Mouse (Mus musculus): ENCODE results near the gene Caprin1. TPM values are rescaled to one million over a fixed set of nuclear protein-coding genes. Genes with fewer than 3 reads are reported as not detected.

Caprin1 gene
- polyA plus RNA-seq (2016; fragmentation: Nextera tagmentation; extraction: Ambion mirVana) = 293 and 312 TPM in 2 replicates

DNA sequence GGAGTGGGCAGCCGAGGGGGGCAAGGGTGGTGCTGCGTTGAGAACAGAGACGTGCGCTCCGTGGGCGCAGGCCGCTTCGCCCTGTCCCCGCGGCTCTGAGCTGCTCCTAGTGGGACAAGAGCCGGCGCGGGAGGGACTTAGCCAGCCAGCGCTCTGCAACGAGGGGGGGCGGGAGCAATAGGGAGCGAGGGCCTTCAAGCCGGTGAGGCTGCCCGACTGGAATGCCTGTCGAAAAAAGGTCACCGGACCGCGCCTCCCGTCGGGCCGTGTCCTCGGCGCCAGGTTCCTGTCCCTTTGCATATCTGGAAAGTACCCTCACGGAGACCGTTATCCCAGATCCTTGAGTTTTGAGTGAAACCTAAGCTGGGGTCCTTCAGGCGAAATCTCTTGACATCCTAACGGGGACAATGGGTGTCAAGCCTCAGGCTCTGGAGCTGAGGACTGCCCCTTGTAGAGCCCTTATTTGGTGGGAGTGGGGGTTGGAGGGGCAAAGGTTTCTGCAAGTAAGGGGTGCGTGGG, at the start of gene Caprin1:
Caprin1 (minus strand) TSS at position 159 of the 519 bp plus-strand sequence.
- 0% methylated on average over 32 of the region's 33 CpGs for WGBS
- Histone ChIP-seq H3K4me1 (replicated peaks) (peaks cover 20% of the 10 kb centered on the region), H3K4me2 (peak within 1 kb of the TSS; percentile 70), H3K9me3 (replicated peaks) (no peaks in the 10 kb centered on the region), H3K36me3 (peaks cover 14% of the 10 kb centered on the region), H3K27ac (ENCODE audit: poor library complexity, severe bottlenecking) (peak within 1 kb of the TSS; percentile 100), H3K27me3 (replicated peaks) (no peaks in the 10 kb centered on the region), H3K9ac (peak within 1 kb of the TSS; percentile 99), H3K4me3 (peak within 1 kb of the TSS; percentile 95)
- ATAC-seq (ENCODE audit: insufficient number of reproducible peaks, low FRiP score) = peak; percentile 95

DNA sequence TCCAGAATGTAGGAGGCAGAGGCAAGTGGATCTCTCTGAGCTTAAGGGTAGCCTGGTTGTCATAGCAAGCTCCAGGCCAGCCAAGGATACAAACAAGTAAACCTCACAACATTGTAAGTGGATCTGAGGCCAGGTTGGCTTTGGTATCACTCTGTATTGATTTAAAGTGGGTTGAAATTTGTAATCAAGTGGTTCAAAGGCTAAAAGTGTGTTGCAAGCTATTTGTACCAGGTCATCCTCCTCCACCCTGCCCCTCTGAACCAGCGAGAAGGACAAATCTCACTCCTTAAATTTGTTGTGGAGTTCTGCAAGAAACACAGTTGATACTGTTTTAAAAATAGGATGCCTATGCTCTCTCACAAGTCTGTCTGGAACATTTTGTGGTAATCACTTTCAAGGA, 49.4 kb upstream of the Caprin1 start:
- Histone ChIP-seq H3K9ac (no peak overlapping the region), H3K36me3 (no peaks in the 10 kb centered on the region), H3K27me3 (replicated peaks) (no peaks in the 10 kb centered on the region), H3K27ac (ENCODE audit: poor library complexity, severe bottlenecking) (no peak overlapping the region), H3K4me3 (no peak overlapping the region), H3K9me3 (replicated peaks) (no peaks in the 10 kb centered on the region), H3K4me2 (no peak overlapping the region), H3K4me1 (replicated peaks) (0 out of 2 replicates have a peak, but pooled peaks cover 4% of the 10 kb centered on the region)
- WGBS = 86% methylated on average over 1 of the region's 1 CpGs
- no peak for ATAC-seq (ENCODE audit: insufficient number of reproducible peaks, low FRiP score)

DNA sequence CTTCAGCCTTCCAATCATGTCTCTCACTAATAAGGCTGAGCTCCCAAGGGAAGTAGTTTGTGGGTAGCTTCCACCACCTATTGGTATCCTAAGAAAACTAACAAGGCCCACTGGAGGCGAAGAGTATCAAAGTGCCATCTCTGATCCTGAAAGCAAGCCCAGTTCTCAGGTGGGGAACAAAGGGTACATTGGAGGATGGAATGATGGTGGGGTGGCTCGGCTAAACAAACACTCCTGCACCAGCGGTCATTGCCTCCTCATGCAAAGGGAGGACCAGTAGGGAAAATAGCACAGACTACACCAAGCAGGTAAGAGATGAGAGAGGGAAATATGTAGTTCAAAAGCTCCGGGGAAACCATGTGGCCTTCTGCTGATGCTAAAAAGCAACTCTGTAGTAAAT, 48.8 kb upstream of the Caprin1 start:
- Histone ChIP-seq H3K9ac (no peak overlapping the region), H3K4me2 (no peak overlapping the region), H3K36me3 (no peaks in the 10 kb centered on the region), H3K27me3 (replicated peaks) (no peaks in the 10 kb centered on the region), H3K4me1 (replicated peaks) (0 out of 2 replicates have a peak, but pooled peaks cover 4% of the 10 kb centered on the region), H3K27ac (ENCODE audit: poor library complexity, severe bottlenecking) (no peak overlapping the region), H3K4me3 (no peak overlapping the region), H3K9me3 (replicated peaks) (no peaks in the 10 kb centered on the region)
- WGBS = 82% methylated on average over 4 of the region's 4 CpGs
- ATAC-seq (ENCODE audit: insufficient number of reproducible peaks, low FRiP score) = no peak

DNA sequence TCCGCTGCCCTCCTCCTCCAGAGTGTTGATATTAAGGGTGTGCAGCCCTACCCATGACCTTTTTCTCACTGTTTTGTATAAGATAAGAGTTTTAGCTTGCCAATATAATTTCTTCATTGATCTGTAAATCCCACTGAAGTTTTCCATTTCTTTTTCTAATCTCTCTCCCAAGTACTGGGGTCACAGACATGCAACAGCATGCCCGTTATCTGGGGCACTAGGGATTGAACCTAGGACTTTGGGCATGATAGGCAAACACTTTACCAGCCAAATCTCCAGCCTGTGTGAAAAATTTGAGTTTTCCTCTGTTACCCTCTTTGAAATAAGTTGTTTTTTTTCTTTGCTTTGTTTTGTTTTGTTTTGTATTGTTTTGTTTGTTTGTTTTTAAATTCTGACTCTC, 46.6 kb upstream of the Caprin1 start:
- H3K27me3 ChIP-seq (replicated peaks) = no peaks in the 10 kb centered on the region
- WGBS = 80% methylated on average over 2 of the region's 2 CpGs
- H3K9ac ChIP-seq = no peak overlapping the region

DNA sequence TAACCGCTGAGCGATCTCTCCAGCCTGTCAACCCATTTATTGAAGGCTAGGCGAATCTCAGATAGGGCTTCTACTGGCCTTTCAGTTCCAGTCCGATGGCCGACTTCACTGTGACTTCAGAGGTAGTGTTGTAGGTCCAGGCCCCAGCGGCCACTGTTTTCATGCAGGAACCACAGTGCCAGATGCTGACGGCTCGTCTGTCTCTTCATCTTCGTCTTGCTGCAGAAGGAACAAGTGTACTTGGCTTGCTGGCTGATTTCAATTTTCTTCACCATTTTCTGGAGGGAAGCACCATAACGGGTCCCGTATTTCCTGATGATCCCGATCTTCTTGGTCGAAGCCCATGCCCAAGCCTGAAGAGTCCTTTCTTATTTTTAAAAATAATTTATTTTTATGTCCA, 45.9 kb upstream of the Caprin1 start:
- no peak overlapping the region for H3K4me2 ChIP-seq
- H3K4me1 ChIP-seq (replicated peaks) = no peaks in the 10 kb centered on the region
- H3K9ac ChIP-seq = no peak overlapping the region
- no peaks in the 10 kb centered on the region for H3K9me3 ChIP-seq (replicated peaks)
- H3K4me3 ChIP-seq = no peak overlapping the region
- H3K27ac ChIP-seq (ENCODE audit: poor library complexity, severe bottlenecking) = no peak overlapping the region
- no peaks in the 10 kb centered on the region for H3K36me3 ChIP-seq
- WGBS = 91% methylated on average over 13 of the region's 13 CpGs
- no peaks in the 10 kb centered on the region for H3K27me3 ChIP-seq (replicated peaks)
- ATAC-seq (ENCODE audit: insufficient number of reproducible peaks, low FRiP score) = no peak

More for the DNA sequence above, 46.6 kb upstream of the Caprin1 start:
- H3K4me2 ChIP-seq = no peak overlapping the region
- H3K4me1 ChIP-seq (replicated peaks) = no peaks in the 10 kb centered on the region
- no peak overlapping the region for H3K27ac ChIP-seq (ENCODE audit: poor library complexity, severe bottlenecking)
- H3K4me3 ChIP-seq = no peak overlapping the region
- no peaks in the 10 kb centered on the region for H3K36me3 ChIP-seq
- no peaks in the 10 kb centered on the region for H3K9me3 ChIP-seq (replicated peaks)
- ATAC-seq (ENCODE audit: insufficient number of reproducible peaks, low FRiP score) = no peak

DNA sequence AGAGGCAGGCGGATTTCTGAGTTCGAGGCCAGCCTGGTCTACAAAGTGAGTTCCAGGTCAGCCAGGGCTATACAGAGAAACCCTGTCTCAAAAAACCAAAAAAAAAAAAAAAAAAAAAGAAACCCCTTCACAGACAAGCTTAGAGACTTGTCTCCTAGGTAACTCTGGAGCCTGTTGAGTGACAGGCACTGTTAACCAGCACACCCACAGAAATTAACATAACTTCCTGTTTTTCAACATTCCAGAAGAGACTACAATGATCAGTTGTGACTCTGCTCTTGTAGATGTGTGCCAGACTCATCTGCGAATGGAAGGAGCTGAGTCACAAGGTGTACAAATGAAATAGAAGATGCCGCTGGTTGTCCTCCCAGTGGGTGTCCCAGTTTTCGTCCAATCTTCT, 44.9 kb upstream of the Caprin1 start:
- H3K4me1 ChIP-seq (replicated peaks) = no peaks in the 10 kb centered on the region
- H3K36me3 ChIP-seq = no peaks in the 10 kb centered on the region
- H3K4me2 ChIP-seq = no peak overlapping the region
- H3K9me3 ChIP-seq (replicated peaks) = no peaks in the 10 kb centered on the region
- 82% methylated on average over 5 of the region's 5 CpGs for WGBS
- no peak for ATAC-seq (ENCODE audit: insufficient number of reproducible peaks, low FRiP score)
- no peak overlapping the region for H3K4me3 ChIP-seq
- H3K9ac ChIP-seq = no peak overlapping the region
- H3K27me3 ChIP-seq (replicated peaks) = no peaks in the 10 kb centered on the region
- H3K27ac ChIP-seq (ENCODE audit: poor library complexity, severe bottlenecking) = no peak overlapping the region

DNA sequence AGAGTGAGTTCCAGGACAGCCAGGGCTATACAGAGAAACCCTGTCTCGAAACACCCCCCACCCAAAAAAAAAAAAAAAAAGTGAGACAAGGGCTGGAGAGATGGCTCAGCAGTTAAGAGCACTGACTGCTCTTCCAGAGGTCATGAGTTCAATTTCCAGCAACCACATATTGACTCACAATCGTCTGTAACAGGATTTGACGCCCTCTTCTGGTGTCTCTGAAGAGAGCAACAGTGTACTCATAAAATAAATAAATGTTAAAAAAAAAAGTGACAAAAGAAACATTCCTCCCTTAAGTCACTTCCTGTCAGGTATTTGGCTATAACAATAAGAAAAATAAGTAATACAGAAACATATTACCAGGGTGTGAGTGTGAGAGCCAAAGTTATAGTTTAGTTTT, 41.0 kb upstream of the Caprin1 start:
- Histone ChIP-seq H3K4me3 (no peak overlapping the region), H3K27me3 (replicated peaks) (no peaks in the 10 kb centered on the region), H3K27ac (ENCODE audit: poor library complexity, severe bottlenecking) (no peak overlapping the region), H3K9me3 (replicated peaks) (no peaks in the 10 kb centered on the region), H3K36me3 (no peaks in the 10 kb centered on the region), H3K4me2 (no peak overlapping the region), H3K4me1 (replicated peaks) (0 out of 2 replicates have a peak, but pooled peaks cover 3% of the 10 kb centered on the region), H3K9ac (no peak overlapping the region)
- no peak for ATAC-seq (ENCODE audit: insufficient number of reproducible peaks, low FRiP score)
- 74% methylated on average over 3 of the region's 3 CpGs for WGBS

DNA sequence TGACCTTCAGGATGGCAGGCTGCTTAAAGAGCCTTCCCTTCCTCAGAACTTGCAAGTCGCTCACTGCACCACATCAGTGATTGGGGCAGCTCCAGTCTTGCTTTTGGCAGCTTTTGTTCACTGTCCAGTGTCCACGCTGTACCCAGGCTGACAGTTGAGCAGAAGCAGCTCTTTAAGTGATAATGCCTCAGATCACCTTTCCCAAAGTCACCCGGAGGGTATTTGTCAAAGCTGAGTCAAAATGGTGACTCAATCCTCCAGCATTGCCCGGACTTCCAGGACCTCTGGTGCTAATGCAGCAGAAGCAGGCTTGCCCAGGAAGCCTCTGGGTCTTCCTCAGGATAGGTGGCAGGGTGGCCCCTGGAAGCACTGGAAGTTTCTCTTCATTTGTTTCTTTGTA, 39.7 kb upstream of the Caprin1 start:
- no peak overlapping the region for H3K9ac ChIP-seq

DNA sequence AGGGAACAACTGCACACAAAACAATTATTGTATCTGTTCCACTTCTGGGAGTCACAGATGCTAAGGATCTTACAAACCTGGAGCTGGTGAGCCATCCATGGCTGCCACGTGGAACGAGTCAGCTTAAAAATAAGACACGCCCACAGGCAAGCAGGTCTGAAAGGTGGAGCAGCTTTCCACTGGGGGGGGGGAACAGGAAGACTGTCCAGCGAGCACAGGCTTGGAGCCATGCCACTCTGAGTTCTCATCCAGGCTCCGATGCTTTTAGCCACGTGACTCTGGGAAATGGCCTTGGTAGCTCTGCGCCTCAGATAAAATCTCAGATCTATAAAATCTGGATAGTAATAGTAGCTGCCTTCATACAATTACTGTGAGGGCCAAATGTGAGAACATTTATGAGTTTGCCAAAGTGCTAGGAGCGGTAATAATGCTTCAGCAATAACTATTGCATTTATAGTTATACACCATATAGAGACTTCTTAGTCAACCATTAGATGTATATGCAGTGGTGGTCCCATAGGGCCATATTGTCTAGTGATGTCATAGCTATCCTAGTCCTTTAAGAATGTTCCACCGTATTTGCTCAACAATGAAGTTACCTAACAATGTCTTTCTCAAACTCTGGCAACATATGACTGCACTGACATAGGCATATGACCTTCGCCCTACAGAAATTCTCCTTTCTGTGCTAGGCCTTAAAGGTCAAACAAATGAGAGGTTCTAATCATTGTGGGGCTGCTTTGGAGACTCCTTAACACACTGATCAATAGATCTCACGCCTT, 38.4 kb upstream of the Caprin1 start:
- no peak overlapping the region for H3K9ac ChIP-seq

More for the DNA sequence above, 39.7 kb upstream of the Caprin1 start:
- no peak for ATAC-seq (ENCODE audit: insufficient number of reproducible peaks, low FRiP score)
- no peaks in the 10 kb centered on the region for H3K36me3 ChIP-seq
- H3K4me2 ChIP-seq = no peak overlapping the region
- H3K9me3 ChIP-seq (replicated peaks) = no peaks in the 10 kb centered on the region
- H3K27me3 ChIP-seq (replicated peaks) = no peaks in the 10 kb centered on the region
- no peak overlapping the region for H3K27ac ChIP-seq (ENCODE audit: poor library complexity, severe bottlenecking)
- WGBS = 57% methylated on average over 4 of the region's 4 CpGs
- 0 out of 2 replicates have a peak, but pooled peaks cover 9% of the 10 kb centered on the region for H3K4me1 ChIP-seq (replicated peaks)
- no peak overlapping the region for H3K4me3 ChIP-seq

DNA sequence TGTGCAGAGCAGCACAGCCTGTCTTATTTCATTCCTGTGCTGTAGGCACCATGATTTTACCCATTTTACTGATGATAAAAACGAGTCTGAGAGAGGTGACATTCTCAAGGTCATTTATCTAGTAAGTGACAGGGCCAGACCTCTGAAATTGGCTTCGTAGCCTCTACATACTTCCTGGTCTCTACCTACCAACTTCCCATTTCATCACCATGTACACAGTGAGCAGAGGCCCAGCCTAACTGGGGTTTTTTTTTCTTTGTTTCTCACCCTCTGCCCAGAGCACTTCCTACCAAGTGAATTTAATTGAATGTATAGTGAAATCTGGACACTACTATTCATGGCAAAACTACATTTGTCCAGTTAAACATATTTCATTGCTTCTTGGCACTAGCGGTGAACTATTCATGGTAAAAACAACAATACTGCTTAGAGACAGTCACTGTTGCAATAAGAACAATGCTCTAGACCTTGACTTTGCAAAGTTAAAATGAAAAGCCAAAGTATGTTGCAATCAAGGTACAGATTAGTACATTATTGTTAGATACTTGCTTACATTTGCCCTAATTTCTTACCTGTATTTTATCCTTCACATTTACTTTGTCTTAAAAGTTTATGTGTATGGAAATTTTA, 36.5 kb upstream of the Caprin1 start:
- no peaks in the 10 kb centered on the region for H3K9me3 ChIP-seq (replicated peaks)
- no peak overlapping the region for H3K4me3 ChIP-seq
- no peak overlapping the region for H3K4me2 ChIP-seq
- no peaks in the 10 kb centered on the region for H3K27me3 ChIP-seq (replicated peaks)
- no peak overlapping the region for H3K27ac ChIP-seq (ENCODE audit: poor library complexity, severe bottlenecking)
- ATAC-seq (ENCODE audit: insufficient number of reproducible peaks, low FRiP score) = no peak
- no peaks in the 10 kb centered on the region for H3K36me3 ChIP-seq
- H3K9ac ChIP-seq = no peak overlapping the region
- H3K4me1 ChIP-seq (replicated peaks) = 0 out of 2 replicates have a peak, but pooled peaks cover 9% of the 10 kb centered on the region
- WGBS = 59% methylated on average over 3 of the region's 3 CpGs

More for the DNA sequence above, 38.4 kb upstream of the Caprin1 start:
- Histone ChIP-seq H3K27me3 (replicated peaks) (no peaks in the 10 kb centered on the region), H3K4me2 (no peak overlapping the region), H3K27ac (ENCODE audit: poor library complexity, severe bottlenecking) (no peak overlapping the region), H3K9me3 (replicated peaks) (no peaks in the 10 kb centered on the region), H3K4me1 (replicated peaks) (0 out of 2 replicates have a peak, but pooled peaks cover 9% of the 10 kb centered on the region), H3K4me3 (no peak overlapping the region), H3K36me3 (no peaks in the 10 kb centered on the region)
- ATAC-seq (ENCODE audit: insufficient number of reproducible peaks, low FRiP score) = no peak
- 74% methylated on average over 11 of the region's 11 CpGs for WGBS

DNA sequence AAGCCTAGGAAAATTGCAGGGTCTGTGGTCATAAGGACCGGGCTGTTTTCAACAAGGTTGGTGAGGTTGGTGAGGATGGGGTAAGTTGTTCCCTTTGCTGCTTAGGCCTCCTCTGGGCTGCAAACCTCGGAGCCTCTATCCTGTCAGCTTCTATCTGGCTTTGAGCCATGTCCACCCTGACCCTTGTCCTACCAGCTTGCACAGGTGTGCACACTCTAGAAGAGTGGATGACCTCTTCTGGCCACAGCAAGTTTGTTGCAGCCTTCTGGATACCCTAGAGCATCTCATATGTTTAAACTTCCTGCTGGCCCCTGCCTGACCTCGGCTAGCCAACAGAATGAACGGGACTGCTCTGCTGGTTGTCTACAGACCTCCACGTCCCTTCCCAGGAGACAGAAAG, 35.5 kb upstream of the Caprin1 start:
- no peak for ATAC-seq (ENCODE audit: insufficient number of reproducible peaks, low FRiP score)
- no peak overlapping the region for H3K27ac ChIP-seq (ENCODE audit: poor library complexity, severe bottlenecking)
- no peaks in the 10 kb centered on the region for H3K27me3 ChIP-seq (replicated peaks)
- 57% methylated on average over 5 of the region's 5 CpGs for WGBS
- no peaks in the 10 kb centered on the region for H3K36me3 ChIP-seq
- H3K4me2 ChIP-seq = no peak overlapping the region
- 0 out of 2 replicates have a peak, but pooled peaks cover 9% of the 10 kb centered on the region for H3K4me1 ChIP-seq (replicated peaks)
- H3K9ac ChIP-seq = no peak overlapping the region
- no peak overlapping the region for H3K4me3 ChIP-seq
- no peaks in the 10 kb centered on the region for H3K9me3 ChIP-seq (replicated peaks)
